23 mouse cellular contexts compared by ENCODE assay signal in genomic region chr10:115716178-115716577, GRCm38 (mm10).
A peak's percentile ranks its signal among the peaks of the same experiment; 100 is the strongest.
DNase-seq lines count a peak whose midpoint lies in the region; ATAC-seq lines count a peak whose summit lies in the region.
"Had no signal": no experiment of that assay in that cellular context is flagged by ENCODE, and none has a peak within 500 bp of the region (broad histone marks: within the 10 kb centered on the region; RNA-seq: fewer than 3 reads in every experiment).

No protein-coding gene starts in this region.

- ATAC-seq in embryonic facial prominence, embryonic 11.5 days (replicated peaks; ENCODE audit: insufficient number of reproducible peaks, low FRiP score, low TSS enrichment, low read depth), result no peak
- no peak for ATAC-seq in kidney, embryonic 16.5 days (ENCODE audit: low FRiP score, low TSS enrichment)
- ATAC-seq: forebrain, embryonic 15.5 days; inflammation-experienced regulatory T-cells, adult 6 months had no signal

- no peaks in the 10 kb centered on the region for H3K36me3 ChIP-seq in embryonic facial prominence, embryonic 11.5 days (replicated peaks; ENCODE audit: control insufficient read depth, insufficient read depth, low read depth, low read length)
- H3K36me3 ChIP-seq in embryonic facial prominence, embryonic 10.5 days (replicated peaks), result no peaks in the 10 kb centered on the region
- no peaks in the 10 kb centered on the region for H3K36me3 ChIP-seq in kidney, embryonic 16.5 days (ENCODE audit: insufficient read depth, low read length)
- H3K36me3 ChIP-seq: forebrain, embryonic 15.5 days; G1E; limb, embryonic 15.5 days; liver, embryonic 15.5 days had no signal

- H3K4me2 ChIP-seq in embryonic facial prominence, embryonic 11.5 days (ENCODE audit: low read depth, low read length), result no peak overlapping the region
- 0 out of 2 replicates have a peak overlapping the region, but pooled peaks have one; percentile 15 for H3K4me2 ChIP-seq in kidney, embryonic 16.5 days (replicated peaks; ENCODE audit: low read depth, low read length)
- H3K4me2 ChIP-seq: forebrain, embryonic 15.5 days; limb, embryonic 15.5 days; liver, embryonic 15.5 days; midbrain, embryonic 11.5 days had no signal

- no peaks in the 10 kb centered on the region for H3K9me3 ChIP-seq in embryonic facial prominence, embryonic 11.5 days (replicated peaks; ENCODE audit: control insufficient read depth, low read length)
- no peaks in the 10 kb centered on the region for H3K9me3 ChIP-seq in embryonic facial prominence, embryonic 10.5 days
- H3K9me3 ChIP-seq in kidney, embryonic 16.5 days (ENCODE audit: low read length), result no peaks in the 10 kb centered on the region
- H3K9me3 ChIP-seq: forebrain, embryonic 15.5 days; limb, embryonic 15.5 days; liver, embryonic 15.5 days had no signal

- H3K27me3 ChIP-seq in embryonic facial prominence, embryonic 11.5 days (ENCODE audit: control insufficient read depth, insufficient read depth, low read length), result no peaks in the 10 kb centered on the region
- H3K27me3 ChIP-seq in embryonic facial prominence, embryonic 10.5 days (replicated peaks; ENCODE audit: low read depth, poor library complexity, severe bottlenecking), result no peaks in the 10 kb centered on the region
- H3K27me3 ChIP-seq in kidney, embryonic 16.5 days (ENCODE audit: insufficient read depth, low read length), result no peaks in the 10 kb centered on the region
- H3K27me3 ChIP-seq: forebrain, embryonic 15.5 days; limb, embryonic 15.5 days; liver, embryonic 15.5 days had no signal

- H3K27ac ChIP-seq in embryonic facial prominence, embryonic 11.5 days (replicated peaks; ENCODE audit: low read depth, low read length), result no peak overlapping the region
- H3K27ac ChIP-seq in embryonic facial prominence, embryonic 10.5 days (replicated peaks), result no peak overlapping the region
- no peak overlapping the region for H3K27ac ChIP-seq in kidney, embryonic 16.5 days (ENCODE audit: low read length)
- H3K27ac ChIP-seq: forebrain, embryonic 15.5 days; limb, embryonic 15.5 days; liver, embryonic 15.5 days; macrophage had no signal

- H3K4me1 ChIP-seq in embryonic facial prominence, embryonic 11.5 days (ENCODE audit: control insufficient read depth, insufficient read depth, low read length), result no peaks in the 10 kb centered on the region
- peaks cover 7% of the 10 kb centered on the region; the same call in 1 of the 2 replicates for H3K4me1 ChIP-seq in embryonic facial prominence, embryonic 10.5 days
- 0 out of 2 replicates have a peak, but pooled peaks cover 5% of the 10 kb centered on the region for H3K4me1 ChIP-seq in kidney, embryonic 16.5 days (ENCODE audit: insufficient read depth, low read length)
- H3K4me1 ChIP-seq: forebrain, embryonic 15.5 days; limb, embryonic 15.5 days; liver, embryonic 15.5 days had no signal

- WGBS in embryonic facial prominence, embryonic 11.5 days, result 21% methylated on average over 9 of the region's 9 CpGs
- 31% methylated on average over 9 of the region's 9 CpGs for WGBS in embryonic facial prominence, embryonic 10.5 days
- 27% methylated on average over 9 of the region's 9 CpGs for WGBS in kidney, embryonic 16.5 days

- DNase-seq in embryonic facial prominence, embryonic 11.5 days (ENCODE audit: low spot score), result peak; percentile 12
- no peak for DNase-seq in embryonic facial prominence, embryonic 10.5 days (ENCODE audit: low spot score)
- no peak for DNase-seq in kidney, postnatal 36 days
- peak; percentile 41 for DNase-seq in embryo, embryonic 10 days (ENCODE audit: low spot score)
- peak; percentile 18 for DNase-seq in forelimb bud, embryonic 11.5 days (ENCODE audit: low read depth, low spot score)
- no peak for DNase-seq in adrenal gland, adult 2 months
- no peak for DNase-seq in layer of hippocampus, adult 9-10 months (ENCODE audit: low spot score)
- DNase-seq: cerebellum, adult 8-10 months; gastrocnemius, postnatal 36 days; heart, postnatal 10 days; kidney, adult 2 months; kidney, postnatal 14 days; right cerebral cortex, postnatal 14 days; spleen, adult 18-20 months; thymus, postnatal 4 days had no signal

- H3K9ac ChIP-seq in embryonic facial prominence, embryonic 11.5 days (replicated peaks; ENCODE audit: low read length), result no peak overlapping the region
- H3K9ac ChIP-seq in kidney, embryonic 16.5 days (replicated peaks; ENCODE audit: low read length), result no peak overlapping the region
- H3K9ac ChIP-seq: forebrain, embryonic 15.5 days; limb, embryonic 15.5 days; liver, embryonic 15.5 days had no signal

- H3K4me3 ChIP-seq in embryonic facial prominence, embryonic 11.5 days (ENCODE audit: low read depth, low read length), result no peak overlapping the region
- no peak overlapping the region for H3K4me3 ChIP-seq in embryonic facial prominence, embryonic 10.5 days
- H3K4me3 ChIP-seq in kidney, embryonic 16.5 days (ENCODE audit: low read length), result no peak overlapping the region
- H3K4me3 ChIP-seq: forebrain, embryonic 15.5 days; limb, embryonic 15.5 days; liver, embryonic 15.5 days had no signal

Comparison
In these comparisons a context has a peak if more than half of its experiments do, and no peak if none do; other contexts are left out.
1. DNase-seq: peak in embryonic facial prominence, embryonic 11.5 days (single experiment), embryo, embryonic 10 days (single experiment) and forelimb bud, embryonic 11.5 days (single experiment); none in embryonic facial prominence, embryonic 10.5 days (single experiment), kidney, postnatal 36 days (0 of 2), adrenal gland, adult 2 months (single experiment) and layer of hippocampus, adult 9-10 months (single experiment).